Comparison of ENCODE assay signal across 12 mouse cellular contexts in genomic region chrX:159735513-159736099, GRCm38 (mm10).
DNase-seq lines count a peak whose midpoint lies in the region; ATAC-seq lines count a peak whose summit lies in the region.
"Had no signal": no experiment of that assay in that cellular context is flagged by ENCODE, and none has a peak within 500 bp of the region (broad histone marks: within the 10 kb centered on the region; RNA-seq: fewer than 3 reads in every experiment).

No protein-coding gene starts in this region.

- 47% methylated on average over 6 of the region's 6 CpGs for WGBS in embryonic facial prominence, embryonic 14.5 days
- WGBS in embryonic facial prominence, embryonic 10.5 days, result 67% methylated on average over 6 of the region's 6 CpGs

- peak; percentile 29 for DNase-seq in embryonic facial prominence, embryonic 14.5 days (ENCODE audit: low spot score)
- DNase-seq in embryonic facial prominence, embryonic 10.5 days (ENCODE audit: low spot score), result no peak
- DNase-seq in urinary bladder, postnatal 14 days (ENCODE audit: low spot score), result peak; percentile 3
- no peak for DNase-seq in urinary bladder, adult 18-20 months (ENCODE audit: low spot score in 2 of 2)
- peak; percentile 12 for DNase-seq in mesoderm, embryonic 11.5 days (ENCODE audit: low read depth, low spot score)
- no peak for DNase-seq in gastrocnemius, postnatal 4 days (ENCODE audit: low spot score in 2 of 2)
- DNase-seq in layer of hippocampus, postnatal 36 days, result no peak
- no peak for DNase-seq in heart, adult 18-20 months
- DNase-seq: kidney, adult 2 months had no signal

- no peaks in the 10 kb centered on the region for H3K9me3 ChIP-seq in embryonic facial prominence, embryonic 14.5 days (ENCODE audit: control insufficient read depth, low read length)
- no peaks in the 10 kb centered on the region for H3K9me3 ChIP-seq in embryonic facial prominence, embryonic 10.5 days
- H3K9me3 ChIP-seq: embryonic facial prominence, embryonic 12.5 days; liver, embryonic 15.5 days had no signal

- peak; percentile 79; the same call in 1 of the 2 replicates for ATAC-seq in embryonic facial prominence, embryonic 14.5 days (ENCODE audit: low read depth)

- H3K4me2 ChIP-seq in embryonic facial prominence, embryonic 14.5 days (ENCODE audit: low read depth, low read length), result no peak overlapping the region
- H3K4me2 ChIP-seq: embryonic facial prominence, embryonic 12.5 days; liver, embryonic 15.5 days had no signal

- H3K27ac ChIP-seq in embryonic facial prominence, embryonic 14.5 days (replicated peaks; ENCODE audit: low read depth, low read length), result no peak overlapping the region
- no peak overlapping the region for H3K27ac ChIP-seq in embryonic facial prominence, embryonic 10.5 days (replicated peaks)
- H3K27ac ChIP-seq: embryonic facial prominence, embryonic 12.5 days; heart, adult 2 months; liver, embryonic 15.5 days had no signal

- H3K36me3 ChIP-seq in embryonic facial prominence, embryonic 14.5 days (ENCODE audit: control insufficient read depth, insufficient read depth, low read length), result no peaks in the 10 kb centered on the region
- H3K36me3 ChIP-seq in embryonic facial prominence, embryonic 10.5 days (replicated peaks), result no peaks in the 10 kb centered on the region
- H3K36me3 ChIP-seq: embryonic facial prominence, embryonic 12.5 days; liver, embryonic 15.5 days had no signal

- no peak overlapping the region for H3K9ac ChIP-seq in embryonic facial prominence, embryonic 14.5 days (ENCODE audit: low read depth, low read length)
- H3K9ac ChIP-seq: embryonic facial prominence, embryonic 12.5 days; liver, embryonic 15.5 days had no signal

- H3K4me1 ChIP-seq in embryonic facial prominence, embryonic 14.5 days (ENCODE audit: control insufficient read depth, insufficient read depth, low read length), result no peaks in the 10 kb centered on the region
- H3K4me1 ChIP-seq in embryonic facial prominence, embryonic 10.5 days, result no peaks in the 10 kb centered on the region
- H3K4me1 ChIP-seq: embryonic facial prominence, embryonic 12.5 days; liver, embryonic 15.5 days had no signal

- H3K4me3 ChIP-seq in embryonic facial prominence, embryonic 14.5 days (ENCODE audit: low read depth, low read length), result no peak overlapping the region
- H3K4me3 ChIP-seq in embryonic facial prominence, embryonic 10.5 days, result no peak overlapping the region
- H3K4me3 ChIP-seq: embryonic facial prominence, embryonic 12.5 days; heart, adult 2 months; liver, embryonic 15.5 days had no signal

- H3K27me3 ChIP-seq in embryonic facial prominence, embryonic 14.5 days (replicated peaks; ENCODE audit: control insufficient read depth, insufficient read depth, low read length), result peaks cover 16% of the 10 kb centered on the region
- peaks cover 82% of the 10 kb centered on the region for H3K27me3 ChIP-seq in embryonic facial prominence, embryonic 10.5 days (replicated peaks; ENCODE audit: low read depth, poor library complexity, severe bottlenecking)
- H3K27me3 ChIP-seq: liver, embryonic 15.5 days had no signal

Comparison
In these comparisons a context has a peak if more than half of its experiments do, and no peak if none do; other contexts are left out.
1. DNase-seq: peak in embryonic facial prominence, embryonic 14.5 days (single experiment), urinary bladder, postnatal 14 days (single experiment) and mesoderm, embryonic 11.5 days (single experiment); none in embryonic facial prominence, embryonic 10.5 days (single experiment), urinary bladder, adult 18-20 months (0 of 2), gastrocnemius, postnatal 4 days (0 of 2), layer of hippocampus, postnatal 36 days (0 of 2) and heart, adult 18-20 months (0 of 2).